Mouse (Mus musculus) midbrain, embryonic 10.5 days (tissue): ENCODE measurements around the gene Olfr283. TPM values are rescaled to one million over a fixed set of nuclear protein-coding genes. Genes with fewer than 3 reads are reported as not detected.

ENCODE experiments used
- DNase-seq: peaks from one replicate; pipeline ENCODE4 v3.0.0-alpha.2; 2017; ENCODE audit warnings: low spot score
- H3K27ac ChIP-seq: fragments of 300-500 bp; sonication (generic); replicated peaks from 2 replicates; pipeline ENCODE4 v1.5.1; 2016; ENCODE audit warnings: mild to moderate bottlenecking
- H3K27me3 ChIP-seq: fragments of 300-500 bp; sonication (generic); 2 replicates; pipeline ENCODE4 v1.6.1; 2016; ENCODE audit warnings: low read depth, mild to moderate bottlenecking; ENCODE audit not compliant: poor library complexity, severe bottlenecking
- H3K36me3 ChIP-seq: fragments of 300-500 bp; sonication (generic); 2 replicates; pipeline ENCODE4 v1.6.1; 2016; ENCODE audit warnings: mild to moderate bottlenecking, moderate library complexity
- H3K4me1 ChIP-seq: fragments of 300-500 bp; sonication (generic); 2 replicates; pipeline ENCODE4 v1.6.1; 2016
- H3K4me3 ChIP-seq: fragments of 300-500 bp; sonication (generic); 2 replicates; pipeline ENCODE4 v1.5.1; 2016; ENCODE audit warnings: mild to moderate bottlenecking, moderate library complexity
- H3K9me3 ChIP-seq: fragments of 300-500 bp; sonication (generic); replicated peaks from 2 replicates; pipeline ENCODE4 v1.6.1; 2016; ENCODE audit warnings: mild to moderate bottlenecking
- WGBS: fragments of 180-500 bp; shearing (Covaris S2); methylation state at CpG from one replicate; pipeline ENCODE4 v1.1.7; 2016; 5-methylcytosine and 5-hydroxymethylcytosine counted together
- polyA plus RNA-seq: library from polyadenylated mRNA; unstranded; fragments of >200 nt; fragmentation: Nextera tagmentation; extraction: Ambion mirVana; gene quantifications from 2 replicates; pipeline ENCODE4 v1.2.1, GENCODE M21; 2016

Olfr283 gene
- polyA plus RNA-seq, 1 experiment from 2014 or later = not detected

GRCm38 (mm10) chr15:98397136-98397535 lies 16.4 kb upstream of the Olfr283 start:
- 0 out of 2 replicates have a peak, but pooled peaks cover 3% of the 10 kb centered on the region for H3K4me1 ChIP-seq
- no peak for DNase-seq
- WGBS = 63% methylated on average over 1 of the region's 1 CpGs
- H3K4me3 ChIP-seq = no peak overlapping the region
- H3K36me3 ChIP-seq = no peaks in the 10 kb centered on the region
- no peak overlapping the region for H3K27ac ChIP-seq
- no peaks in the 10 kb centered on the region for H3K27me3 ChIP-seq
- no peaks in the 10 kb centered on the region for H3K9me3 ChIP-seq

GRCm38 (mm10) chr15:98391903-98392187 lies 11.1 kb upstream of the Olfr283 start:
- H3K27ac ChIP-seq = no peak overlapping the region
- H3K4me3 ChIP-seq = no peak overlapping the region
- H3K36me3 ChIP-seq = no peaks in the 10 kb centered on the region
- no peak for DNase-seq
- WGBS = 46% methylated on average over 2 of the region's 2 CpGs
- no peaks in the 10 kb centered on the region for H3K27me3 ChIP-seq
- no peaks in the 10 kb centered on the region for H3K9me3 ChIP-seq
- no peaks in the 10 kb centered on the region for H3K4me1 ChIP-seq

- H3K4me3 ChIP-seq = no peak overlapping the region
- 84% methylated on average over 10 of the region's 10 CpGs for WGBS
Measured at GRCm38 (mm10) chr15:98391081-98391902, 10.5 kb upstream of the Olfr283 start.

GRCm38 (mm10) chr15:98389796-98390195 lies 9.1 kb upstream of the Olfr283 start:
- WGBS = 36% methylated on average over 7 of the region's 7 CpGs
- H3K27ac ChIP-seq = no peak overlapping the region
- H3K4me1 ChIP-seq = no peaks in the 10 kb centered on the region
- peak; percentile 76 for DNase-seq
- no peaks in the 10 kb centered on the region for H3K36me3 ChIP-seq
- H3K9me3 ChIP-seq = no peaks in the 10 kb centered on the region
- H3K27me3 ChIP-seq = no peaks in the 10 kb centered on the region
- no peak overlapping the region for H3K4me3 ChIP-seq

More at GRCm38 (mm10) chr15:98391081-98391902, 10.5 kb upstream of the Olfr283 start:
- Histone ChIP-seq H3K9me3 (no peaks in the 10 kb centered on the region), H3K27ac (no peak overlapping the region), H3K4me1 (no peaks in the 10 kb centered on the region), H3K36me3 (no peaks in the 10 kb centered on the region), H3K27me3 (no peaks in the 10 kb centered on the region)
- DNase-seq = no peak

- H3K9me3 ChIP-seq = no peaks in the 10 kb centered on the region
- no peaks in the 10 kb centered on the region for H3K36me3 ChIP-seq
- no peaks in the 10 kb centered on the region for H3K27me3 ChIP-seq
- no peak overlapping the region for H3K4me3 ChIP-seq
- H3K4me1 ChIP-seq = no peaks in the 10 kb centered on the region
- WGBS = 69% methylated on average over 2 of the region's 2 CpGs
- no peak overlapping the region for H3K27ac ChIP-seq
- DNase-seq = no peak
Measured at GRCm38 (mm10) chr15:98387621-98388020, 6.9 kb upstream of the Olfr283 start.

GRCm38 (mm10) chr15:98378209-98378608 lies 2.5 kb downstream of the Olfr283 start:
- no peaks in the 10 kb centered on the region for H3K27me3 ChIP-seq
- H3K4me1 ChIP-seq = no peaks in the 10 kb centered on the region
- DNase-seq = no peak
- WGBS = 94% methylated on average over 13 of the region's 13 CpGs
- H3K9me3 ChIP-seq = no peaks in the 10 kb centered on the region
- no peak overlapping the region for H3K4me3 ChIP-seq
- no peak overlapping the region for H3K27ac ChIP-seq
- H3K36me3 ChIP-seq = no peaks in the 10 kb centered on the region

- no peaks in the 10 kb centered on the region for H3K4me1 ChIP-seq
- no peak for DNase-seq
- H3K27me3 ChIP-seq = no peaks in the 10 kb centered on the region
- WGBS = 92% methylated on average over 8 of the region's 8 CpGs
- H3K4me3 ChIP-seq = no peak within 1 kb of the TSS
- no peaks in the 10 kb centered on the region for H3K9me3 ChIP-seq
- H3K27ac ChIP-seq = no peak within 1 kb of the TSS
- H3K36me3 ChIP-seq = no peaks in the 10 kb centered on the region
Measured at GRCm38 (mm10) chr15:98340887-98341286, 39.9 kb downstream of the Olfr283 start, which contains the start of gene Olfr284. Gene Olfr284, minus strand, starts transcription at chr15:98340987.

Other genes with a start within 250 kb of the Olfr283 start
- gene Asb8, start 215.3 kb downstream of the Olfr283 start, polyA plus RNA-seq = 41.7 and 47.2 TPM in 2 replicates
- gene Ccdc184, start 213.8 kb downstream of the Olfr283 start, polyA plus RNA-seq = 7.3 and 11.2 TPM in 2 replicates
- gene Olfr288, start 185.4 kb downstream of the Olfr283 start, polyA plus RNA-seq = not detected in 2 replicates
- gene Gm44579, start 160.0 kb downstream of the Olfr283 start, polyA plus RNA-seq = not detected in 2 replicates
- not detected in 2 replicates for gene Olfr287, start 159.9 kb downstream of the Olfr283 start, polyA plus RNA-seq
- gene Olfr286, start 146.5 kb downstream of the Olfr283 start, polyA plus RNA-seq = 0.02 TPM in 1 of 2 replicates, not detected in the other
- gene H1fnt, start 123.7 kb downstream of the Olfr283 start, polyA plus RNA-seq = not detected in 2 replicates
- gene Zfp641, start 84.8 kb downstream of the Olfr283 start, polyA plus RNA-seq = 1.2 and 1.7 TPM in 2 replicates
- not detected in 2 replicates for gene Olfr285, start 63.6 kb downstream of the Olfr283 start, polyA plus RNA-seq
- not detected in 2 replicates for gene Olfr284, start 40.0 kb downstream of the Olfr283 start, polyA plus RNA-seq
- gene Olfr282, start 50.3 kb upstream of the Olfr283 start, polyA plus RNA-seq = not detected in 2 replicates
- not detected in 2 replicates for gene Olfr281, start 71.6 kb upstream of the Olfr283 start, polyA plus RNA-seq
- gene OR5BS1P, start 89.0 kb upstream of the Olfr283 start, polyA plus RNA-seq = not detected in 2 replicates
- 0.47 TPM in 1 of 2 replicates, not detected in the other for gene Lalba, start 101.8 kb upstream of the Olfr283 start, polyA plus RNA-seq
- gene Olfr279, start 111.5 kb upstream of the Olfr283 start, polyA plus RNA-seq = not detected in 2 replicates
- 139 and 150 TPM in 2 replicates for gene Kansl2, start 153.3 kb upstream of the Olfr283 start, polyA plus RNA-seq
- 59.0 and 61.3 TPM in 2 replicates for gene Ccnt1, start 190.0 kb upstream of the Olfr283 start, polyA plus RNA-seq
- gene 4930415O20Rik, start 190.1 kb upstream of the Olfr283 start, polyA plus RNA-seq = 0.43 TPM in 1 of 2 replicates, not detected in the other
- gene Adcy6, start 229.1 kb upstream of the Olfr283 start, polyA plus RNA-seq = 11.8 and 12.1 TPM in 2 replicates
- 36.1 and 50.9 TPM in 2 replicates for gene Cacnb3, start 249.9 kb upstream of the Olfr283 start, polyA plus RNA-seq